Comparison of ENCODE assay signal across 9 mouse cellular contexts in the genomic region with DNA sequence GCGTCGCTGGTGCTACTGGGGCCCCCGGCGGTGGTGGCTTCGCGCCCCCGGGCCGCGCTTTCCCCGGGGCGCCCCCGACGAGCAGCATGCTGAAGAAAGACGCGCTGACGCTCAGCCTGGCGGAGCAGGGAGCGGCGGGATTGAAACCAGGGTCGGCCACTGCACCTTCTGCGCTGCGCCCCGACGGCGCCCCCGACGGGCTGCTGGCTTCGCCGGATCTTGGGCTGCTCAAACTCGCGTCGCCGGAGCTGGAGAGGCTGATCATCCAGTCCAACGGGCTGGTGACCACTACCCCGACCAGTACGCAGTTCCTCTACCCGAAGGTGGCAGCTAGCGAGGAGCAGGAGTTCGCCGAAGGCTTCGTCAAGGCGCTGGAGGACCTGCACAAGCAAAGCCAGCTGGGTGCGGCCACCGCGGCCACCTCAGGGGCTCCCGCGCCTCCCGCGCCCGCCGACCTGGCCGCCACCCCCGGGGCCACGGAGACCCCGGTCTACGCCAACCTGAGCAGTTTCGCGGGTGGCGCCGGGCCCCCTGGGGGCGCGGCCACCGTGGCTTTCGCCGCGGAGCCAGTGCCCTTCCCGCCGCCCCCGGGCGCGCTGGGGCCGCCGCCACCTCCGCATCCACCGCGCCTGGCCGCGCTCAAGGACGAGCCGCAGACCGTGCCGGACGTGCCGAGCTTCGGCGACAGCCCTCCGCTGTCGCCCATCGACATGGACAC. TPM values are rescaled to one million over a fixed set of nuclear protein-coding genes. Genes with fewer than 3 reads are reported as not detected.
DNase-seq lines count a peak whose midpoint lies in the region; ATAC-seq and TF ChIP-seq lines count a peak whose summit lies in the region.
"Had no signal": no experiment of that assay in that cellular context is flagged by ENCODE, and none has a peak within 500 bp of the region (broad histone marks: within the 10 kb centered on the region; RNA-seq: fewer than 3 reads in every experiment).

No protein-coding gene starts in this region.

- H3K27ac ChIP-seq in MEL (ENCODE audit: control insufficient read depth, low read depth, low read length): peak overlapping the region; percentile 51
- peak overlapping the region; percentile 99 for H3K27ac ChIP-seq in embryonic facial prominence, embryonic 15.5 days (replicated peaks)
- H3K27ac ChIP-seq in hindbrain, embryonic 12.5 days: peak overlapping the region; percentile 98
- peak overlapping the region; percentile 94 for H3K27ac ChIP-seq in limb, embryonic 14.5 days (replicated peaks; ENCODE audit: low read depth, low read length)
- H3K27ac ChIP-seq in neural tube, embryonic 13.5 days (replicated peaks): peak overlapping the region; percentile 99

- no peaks in the 10 kb centered on the region for H3K27me3 ChIP-seq in MEL (ENCODE audit: control insufficient read depth in 1 of 2, insufficient read depth in 2 of 2, low read length in 2 of 2)
- no peaks in the 10 kb centered on the region for H3K27me3 ChIP-seq in embryonic facial prominence, embryonic 15.5 days
- H3K27me3 ChIP-seq in hindbrain, embryonic 12.5 days: no peaks in the 10 kb centered on the region
- no peaks in the 10 kb centered on the region for H3K27me3 ChIP-seq in limb, embryonic 14.5 days (ENCODE audit: control insufficient read depth, insufficient read depth, low read length)
- no peaks in the 10 kb centered on the region for H3K27me3 ChIP-seq in neural tube, embryonic 13.5 days

- TF ChIP-seq POLR2A in MEL (IDR thresholded peaks at IDR 0.05; ENCODE audit: control insufficient read depth in 1 of 2, insufficient read depth in 1 of 2, low read depth in 1 of 2, low read length in 2 of 2, poor library complexity in 1 of 2): no peak
- no peak for TF ChIP-seq POLR2A in limb, embryonic 14.5 days (IDR thresholded peaks at IDR 0.05; ENCODE audit: borderline replicate concordance, extremely low read depth, insufficient read depth, insufficient read length)

- peak overlapping the region; percentile 61 to 88 for H3K4me3 ChIP-seq in MEL (ENCODE audit: control insufficient read depth in 1 of 2, insufficient read depth in 1 of 2, low read depth in 2 of 2, low read length in 2 of 2)
- peak overlapping the region; percentile 94 for H3K4me3 ChIP-seq in embryonic facial prominence, embryonic 15.5 days (replicated peaks)
- peak overlapping the region; percentile 99 for H3K4me3 ChIP-seq in hindbrain, embryonic 12.5 days
- H3K4me3 ChIP-seq in limb, embryonic 14.5 days (replicated peaks; ENCODE audit: low read length): peak overlapping the region; percentile 98
- H3K4me3 ChIP-seq in neural tube, embryonic 13.5 days: peak overlapping the region; percentile 97

- peaks cover 10 to 22% of the 10 kb centered on the region in 2 experiments for H3K4me1 ChIP-seq in MEL (ENCODE audit: control insufficient read depth in 1 of 2, insufficient read depth in 2 of 2, low read length in 2 of 2)
- H3K4me1 ChIP-seq in embryonic facial prominence, embryonic 15.5 days: peaks cover 55% of the 10 kb centered on the region
- peaks cover 59% of the 10 kb centered on the region for H3K4me1 ChIP-seq in hindbrain, embryonic 12.5 days
- H3K4me1 ChIP-seq in limb, embryonic 14.5 days (ENCODE audit: control insufficient read depth, insufficient read depth, low read length): peaks cover 37% of the 10 kb centered on the region
- H3K4me1 ChIP-seq in neural tube, embryonic 13.5 days (replicated peaks): peaks cover 71% of the 10 kb centered on the region

- no peak; the same call in none of the 2 replicates for ATAC-seq in embryonic facial prominence, embryonic 15.5 days (ENCODE audit: insufficient number of reproducible peaks, low FRiP score, low TSS enrichment, low read depth)
- peak; percentile 20 for ATAC-seq in hindbrain, embryonic 12.5 days (ENCODE audit: low FRiP score)
- ATAC-seq in limb, embryonic 14.5 days (ENCODE audit: low FRiP score, low read depth): no peak; the same call in 1 of the 2 replicates
- peak; percentile 25 for ATAC-seq in neural tube, embryonic 13.5 days (ENCODE audit: low read depth)

- peaks cover 11% of the 10 kb centered on the region; the same call in 1 of the 2 replicates for H3K79me2 ChIP-seq in MEL (ENCODE audit: control insufficient read depth, insufficient read depth, low read length, poor library complexity)

- no peak for TF ChIP-seq EP300 in MEL (IDR thresholded peaks at IDR 0.05; ENCODE audit: low read depth in 1 of 2, low read length in 2 of 2)

- peak; percentile 63 for DNase-seq in layer of hippocampus, adult 11-12 months (ENCODE audit: low spot score)
- DNase-seq in layer of hippocampus, adult 9-10 months (ENCODE audit: low spot score): no peak
- DNase-seq in MEL (ENCODE audit: low read depth, low spot score): no peak
- no peak for DNase-seq in limb, embryonic 14.5 days (ENCODE audit: low spot score)
- DNase-seq in retina, postnatal 1 day: no peak

- H3K9ac ChIP-seq in MEL (ENCODE audit: control insufficient read depth, low read depth, low read length, poor library complexity, severe bottlenecking): peak overlapping the region; percentile 78
- peak overlapping the region; percentile 98 for H3K9ac ChIP-seq in embryonic facial prominence, embryonic 15.5 days
- peak overlapping the region; percentile 100 for H3K9ac ChIP-seq in hindbrain, embryonic 12.5 days
- peak overlapping the region; percentile 99 for H3K9ac ChIP-seq in limb, embryonic 14.5 days (ENCODE audit: low read depth, low read length, severe bottlenecking)
- peak overlapping the region; percentile 100 for H3K9ac ChIP-seq in neural tube, embryonic 13.5 days

- H3K36me3 ChIP-seq in MEL (ENCODE audit: control insufficient read depth in 1 of 2, insufficient read depth in 2 of 2, low read length in 2 of 2): peaks cover 0 to 4% of the 10 kb centered on the region in 2 experiments; a peak in 2 of 4 replicates
- H3K36me3 ChIP-seq in embryonic facial prominence, embryonic 15.5 days: 0 out of 2 replicates have a peak, but pooled peaks cover 5% of the 10 kb centered on the region
- H3K36me3 ChIP-seq in hindbrain, embryonic 12.5 days: peaks cover 15% of the 10 kb centered on the region
- H3K36me3 ChIP-seq in limb, embryonic 14.5 days (ENCODE audit: control insufficient read depth, insufficient read depth, low read length): peaks cover 15% of the 10 kb centered on the region
- H3K36me3 ChIP-seq in neural tube, embryonic 13.5 days: peaks cover 23% of the 10 kb centered on the region

- TF ChIP-seq RAD21 in MEL (IDR thresholded peaks at IDR 0.05; ENCODE audit: low read depth, low read length): no peak

- no peaks in the 10 kb centered on the region for H3K9me3 ChIP-seq in MEL (replicated peaks; ENCODE audit: insufficient read depth, low read length)
- H3K9me3 ChIP-seq in embryonic facial prominence, embryonic 15.5 days (replicated peaks): no peaks in the 10 kb centered on the region
- no peaks in the 10 kb centered on the region for H3K9me3 ChIP-seq in hindbrain, embryonic 12.5 days (replicated peaks)
- H3K9me3 ChIP-seq in limb, embryonic 14.5 days (ENCODE audit: control insufficient read depth, low read length): no peaks in the 10 kb centered on the region
- H3K9me3 ChIP-seq in neural tube, embryonic 13.5 days: no peaks in the 10 kb centered on the region

- H3K4me2 ChIP-seq in embryonic facial prominence, embryonic 15.5 days (replicated peaks): peak overlapping the region; percentile 62
- H3K4me2 ChIP-seq in hindbrain, embryonic 12.5 days (replicated peaks): peak overlapping the region; percentile 68
- peak overlapping the region; percentile 53 for H3K4me2 ChIP-seq in limb, embryonic 14.5 days (replicated peaks; ENCODE audit: low read depth, low read length, severe bottlenecking)
- peak overlapping the region; percentile 89 for H3K4me2 ChIP-seq in neural tube, embryonic 13.5 days

- WGBS in embryonic facial prominence, embryonic 15.5 days: under 1% methylated on average over 83 of the region's 89 CpGs
- under 1% methylated on average over 89 of the region's 89 CpGs for WGBS in hindbrain, embryonic 12.5 days
- 0% methylated on average over 29 of the region's 89 CpGs for WGBS in limb, embryonic 14.5 days
- WGBS in neural tube, embryonic 13.5 days: under 1% methylated on average over 89 of the region's 89 CpGs

- TF ChIP-seq CTCF in MEL (IDR thresholded peaks at IDR 0.05 in 2 of 3, conservative IDR thresholded peaks at IDR 0.05 in 1 of 3; ENCODE audit: control insufficient read depth in 1 of 3, insufficient read depth in 1 of 3, low read depth in 2 of 3, low read length in 3 of 3, poor library complexity in 1 of 3, severe bottlenecking in 1 of 3): peak in 1 of 3 experiments; percentile 8; a peak in 1 of 6 replicates

RNA-seq across cellular contexts. Expression of a gene that starts 0.5 kb away (rescaled TPM):
- total RNA-seq in MEL (2012; rRNA removed): 11.1 and 16.5 TPM in 2 replicates
- polyA plus RNA-seq in MEL (2012; ENCODE audit: insufficient read depth in 1 of 2, insufficient read length in 2 of 2, low read depth in 1 of 2, low replicate concordance in 2 of 2, missing spikeins in 1 of 2): 10 to 100 TPM in 1 of 2 experiments, not detected in 1; 18.8 TPM
- polyA plus RNA-seq in embryonic facial prominence, embryonic 15.5 days (2015; fragmentation: Nextera tagmentation; extraction: Ambion mirVana): 97.7 and 99.6 TPM in 2 replicates
- polyA plus RNA-seq in hindbrain, embryonic 12.5 days (2016; fragmentation: Nextera tagmentation; extraction: Ambion mirVana): 186 and 217 TPM in 2 replicates
- polyA plus RNA-seq in limb, embryonic 14.5 days (2012; rRNA removed): 218 and 287 TPM in 2 replicates
- polyA plus RNA-seq in limb, embryonic 14.5 days (2014; fragmentation: Nextera tagmentation; extraction: Ambion mirVana): 115 and 119 TPM in 2 replicates
- 108 and 112 TPM in 2 replicates for polyA plus RNA-seq in neural tube, embryonic 13.5 days (2015; fragmentation: Nextera tagmentation; extraction: Ambion mirVana)

RNA-seq across cellular contexts. Expression of a gene that starts 4.0 kb away (rescaled TPM):
- total RNA-seq in MEL (2012; rRNA removed): 0.03 TPM in 1 of 2 replicates, not detected in the other
- not detected for polyA plus RNA-seq in MEL (2012; ENCODE audit: insufficient read depth in 1 of 2, insufficient read length in 2 of 2, low read depth in 1 of 2, low replicate concordance in 2 of 2, missing spikeins in 1 of 2)
- polyA plus RNA-seq in embryonic facial prominence, embryonic 15.5 days (2015; fragmentation: Nextera tagmentation; extraction: Ambion mirVana): 0.03 and 0.04 TPM in 2 replicates
- 0.05 TPM in 1 of 2 replicates, not detected in the other for polyA plus RNA-seq in hindbrain, embryonic 12.5 days (2016; fragmentation: Nextera tagmentation; extraction: Ambion mirVana)
- 0.04 and 0.08 TPM in 2 replicates for polyA plus RNA-seq in limb, embryonic 14.5 days (2012; rRNA removed)
- 0.10 TPM in 1 of 2 replicates, not detected in the other for polyA plus RNA-seq in limb, embryonic 14.5 days (2014; fragmentation: Nextera tagmentation; extraction: Ambion mirVana)
- polyA plus RNA-seq in neural tube, embryonic 13.5 days (2015; fragmentation: Nextera tagmentation; extraction: Ambion mirVana): 0.08 and 0.17 TPM in 2 replicates
- total RNA-seq: adrenal gland, postnatal 36 days had no signal

RNA-seq across cellular contexts. Expression of a gene that starts 19.1 kb away (rescaled TPM):
- total RNA-seq in MEL (2012; rRNA removed): 0.19 and 0.20 TPM in 2 replicates
- polyA plus RNA-seq in MEL (2012; ENCODE audit: insufficient read depth in 1 of 2, insufficient read length in 2 of 2, low read depth in 1 of 2, low replicate concordance in 2 of 2, missing spikeins in 1 of 2): under 1 TPM in 1 of 2 experiments, not detected in 1; 0.72 TPM
- not detected in 2 replicates for polyA plus RNA-seq in embryonic facial prominence, embryonic 15.5 days (2015; fragmentation: Nextera tagmentation; extraction: Ambion mirVana)
- polyA plus RNA-seq in hindbrain, embryonic 12.5 days (2016; fragmentation: Nextera tagmentation; extraction: Ambion mirVana): not detected in 2 replicates
- not detected in 2 replicates for polyA plus RNA-seq in limb, embryonic 14.5 days (2012; rRNA removed)
- polyA plus RNA-seq in limb, embryonic 14.5 days (2014; fragmentation: Nextera tagmentation; extraction: Ambion mirVana): not detected in 2 replicates
- not detected in 2 replicates for polyA plus RNA-seq in neural tube, embryonic 13.5 days (2015; fragmentation: Nextera tagmentation; extraction: Ambion mirVana)
- total RNA-seq: adrenal gland, postnatal 36 days had no signal

RNA-seq across cellular contexts. Expression of a gene that starts 24.2 kb away (rescaled TPM):
- total RNA-seq in MEL (2012; rRNA removed): 0.65 and 0.75 TPM in 2 replicates
- polyA plus RNA-seq in MEL (2012; ENCODE audit: insufficient read depth in 1 of 2, insufficient read length in 2 of 2, low read depth in 1 of 2, low replicate concordance in 2 of 2, missing spikeins in 1 of 2): 1 to 10 TPM in 1 of 2 experiments, not detected in 1; 3.0 TPM
- 0.16 and 0.29 TPM in 2 replicates for polyA plus RNA-seq in embryonic facial prominence, embryonic 15.5 days (2015; fragmentation: Nextera tagmentation; extraction: Ambion mirVana)
- polyA plus RNA-seq in hindbrain, embryonic 12.5 days (2016; fragmentation: Nextera tagmentation; extraction: Ambion mirVana): 0.26 and 0.39 TPM in 2 replicates
- 0.38 TPM in 2 replicates for polyA plus RNA-seq in limb, embryonic 14.5 days (2012; rRNA removed)
- polyA plus RNA-seq in limb, embryonic 14.5 days (2014; fragmentation: Nextera tagmentation; extraction: Ambion mirVana): not detected in 2 replicates
- 0.18 and 0.26 TPM in 2 replicates for polyA plus RNA-seq in neural tube, embryonic 13.5 days (2015; fragmentation: Nextera tagmentation; extraction: Ambion mirVana)

RNA-seq across cellular contexts. Expression of a gene that starts 26.2 kb away (rescaled TPM):
- total RNA-seq in MEL (2012; rRNA removed): 152 and 172 TPM in 2 replicates
- polyA plus RNA-seq in MEL (2012; ENCODE audit: insufficient read depth in 1 of 2, insufficient read length in 2 of 2, low read depth in 1 of 2, low replicate concordance in 2 of 2, missing spikeins in 1 of 2): 1,000 to 10,000 TPM in 1 of 2 experiments, 100 to 1,000 TPM in 1; 514 to 2,024 TPM
- polyA plus RNA-seq in embryonic facial prominence, embryonic 15.5 days (2015; fragmentation: Nextera tagmentation; extraction: Ambion mirVana): 243 and 244 TPM in 2 replicates
- 227 and 231 TPM in 2 replicates for polyA plus RNA-seq in hindbrain, embryonic 12.5 days (2016; fragmentation: Nextera tagmentation; extraction: Ambion mirVana)
- polyA plus RNA-seq in limb, embryonic 14.5 days (2012; rRNA removed): 172 and 182 TPM in 2 replicates
- polyA plus RNA-seq in limb, embryonic 14.5 days (2014; fragmentation: Nextera tagmentation; extraction: Ambion mirVana): 247 and 256 TPM in 2 replicates
- polyA plus RNA-seq in neural tube, embryonic 13.5 days (2015; fragmentation: Nextera tagmentation; extraction: Ambion mirVana): 214 and 215 TPM in 2 replicates

Comparison
In these comparisons a context has a peak if more than half of its experiments do, and no peak if none do; other contexts are left out.
1. ATAC-seq: peak in hindbrain, embryonic 12.5 days (single experiment) and neural tube, embryonic 13.5 days (single experiment); none in embryonic facial prominence, embryonic 15.5 days (single experiment) and limb, embryonic 14.5 days (single experiment).
2. Peak in every context shown above with its lines, with median percentiles within 50 percentile points of each other: H3K27ac ChIP-seq, H3K4me3 ChIP-seq, H3K9ac ChIP-seq and H3K4me2 ChIP-seq.